Mouse (Mus musculus) embryonic fibroblast, embryonic 13.5 days (primary cell): Measurements from ENCODE around the gene Kif13a.

Source experiments
- CTCF ChIP-seq: IDR thresholded peaks from 2 replicates; pipeline ENCODE4 v1.5.1; 2011; ENCODE audit warnings: mild to moderate bottlenecking, control low read depth, low read length, moderate library complexity, borderline replicate concordance; ENCODE audit not compliant: insufficient read depth
- POLR2A ChIP-seq: IDR thresholded peaks from 2 replicates; pipeline ENCODE4 v1.6.1; 2011; ENCODE audit warnings: low read depth, mild to moderate bottlenecking, control low read depth, low read length, moderate library complexity

GRCm38 (mm10) chr13:46753294-46753693, 176.4 kb downstream of the Kif13a start:
- TF ChIP-seq CTCF, result no peak
- no peak for TF ChIP-seq POLR2A
